Mouse (Mus musculus) CD8-positive naive resting alpha-beta T cell, adult 57 days (primary cell): ENCODE measurements around the gene Cysltr2. TPM values are rescaled to one million over a fixed set of nuclear protein-coding genes. Genes with fewer than 3 reads are reported as not detected.

Source experiments
- total RNA-seq: library from RNA; stranded (reverse); gene quantifications from one replicate; pipeline ENCODE4 v1.2.4, GENCODE M21; 2023

Cysltr2 gene
- total RNA-seq: 0.92 TPM

DNA sequence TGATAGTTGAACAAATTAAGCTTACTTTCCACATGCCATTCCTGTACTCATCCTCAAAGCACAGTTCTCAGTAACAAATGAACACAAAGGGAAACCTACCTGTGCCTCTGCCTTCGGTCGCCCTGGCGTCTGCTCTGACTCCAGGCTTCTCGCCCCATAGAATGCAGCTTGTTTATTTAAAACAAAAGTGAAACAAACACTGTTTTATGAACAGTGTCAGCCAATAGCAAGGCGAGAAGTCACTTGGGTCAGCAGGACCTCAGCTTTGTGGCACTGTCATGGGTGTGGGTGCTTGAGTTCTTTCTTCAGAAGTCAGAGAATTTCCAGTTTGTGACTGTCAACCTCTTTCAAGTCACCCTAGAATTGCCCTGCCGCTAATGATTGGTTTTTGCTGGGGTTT lies at the start of gene Cysltr2:
Gene Cysltr2, minus strand, starts transcription at position 178 of the 400 bp plus-strand sequence.

Other genes with a start within 250 kb of the Cysltr2 start
- gene Rcbtb2, start 73.9 kb upstream of the Cysltr2 start, total RNA-seq: 43.6 TPM
- 14.4 TPM for gene Lpar6, start 188.8 kb upstream of the Cysltr2 start, total RNA-seq